Mouse (Mus musculus) liver, adult 2 months (tissue): Measurements from ENCODE around the gene Zmiz1. TPM values are rescaled to one million over a fixed set of nuclear protein-coding genes. Genes with fewer than 3 reads are reported as not detected.

ENCODE experiments used
- DNase-seq: peaks from one replicate; pipeline ENCODE4 v3.0.0-alpha.2; 2011; ENCODE audit warnings: low read depth, low spot score; ENCODE audit errors: extremely low read depth
- H3K27ac ChIP-seq: fragments of 200-500 bp; replicated peaks from 2 replicates; pipeline ENCODE4 v1.5.1; 2012; ENCODE audit warnings: low read depth, mild to moderate bottlenecking, control low read depth, inconsistent platforms, low read length; ENCODE audit not compliant: insufficient read depth
- H3K27me3 ChIP-seq: fragments of 200-500 bp; 2 replicates; pipeline ENCODE4 v1.6.1; 2012; ENCODE audit warnings: mild to moderate bottlenecking, moderate library complexity, low read length, inconsistent platforms; ENCODE audit not compliant: control insufficient read depth, insufficient read depth
- H3K36me3 ChIP-seq: fragments of 200-500 bp; 2 replicates; pipeline ENCODE4 v1.6.1; 2012; ENCODE audit warnings: low read length, inconsistent platforms; ENCODE audit not compliant: control insufficient read depth, insufficient read depth
- H3K4me1 ChIP-seq: fragments of 200-500 bp; 2 replicates; pipeline ENCODE4 v1.6.1; 2011; ENCODE audit warnings: low read length; ENCODE audit not compliant: control insufficient read depth, insufficient read depth
- H3K4me3 ChIP-seq: fragments of 200-500 bp; 2 replicates; pipeline ENCODE4 v1.5.1; 2011; ENCODE audit warnings: low read depth, mild to moderate bottlenecking, control low read depth, low read length, moderate library complexity; ENCODE audit not compliant: insufficient read depth
- H3K79me2 ChIP-seq: fragments of 200-500 bp; 2 replicates; pipeline ENCODE4 v1.6.1; 2012; ENCODE audit warnings: inconsistent platforms, mild to moderate bottlenecking, low read length, moderate library complexity; ENCODE audit not compliant: control insufficient read depth, insufficient read depth
- H3K9ac ChIP-seq: fragments of 200-500 bp; 2 replicates; pipeline ENCODE4 v1.6.1; 2012; ENCODE audit warnings: low read depth, mild to moderate bottlenecking, control low read depth, inconsistent platforms, low read length
- CTCF ChIP-seq: fragments of 200-500 bp; IDR thresholded peaks from 2 replicates; pipeline ENCODE4 v1.5.1; 2011; ENCODE audit warnings: low read depth, low read length, control low read depth
- POLR2A ChIP-seq: fragments of 200-500 bp; IDR thresholded peaks from 2 replicates; pipeline ENCODE4 v1.6.1; 2011; ENCODE audit warnings: low read length, control low read depth; ENCODE audit not compliant: insufficient read depth; ENCODE audit errors: extremely low read depth
- WGBS: fragments of 180-500 bp; shearing (Covaris S2); methylation state at CpG from one replicate; pipeline ENCODE4 v1.1.7; 2018; 5-methylcytosine and 5-hydroxymethylcytosine counted together
- polyA plus RNA-seq: library from polyadenylated mRNA; depleted of rRNA; stranded (reverse); fragments of >200 nt; gene quantifications from 2 replicates; pipeline ENCODE4 v1.2.3, GENCODE M21; 2012
- total RNA-seq: library from RNA; depleted of rRNA; stranded (reverse); fragments of >200 nt; gene quantifications from 2 replicates; pipeline ENCODE4 v1.2.3, GENCODE M21; 2014

Gene Zmiz1
- total and polyA plus RNA-seq, 2 experiments: 5.3 to 10.2 TPM

- WGBS: 27% methylated on average over 6 of the region's 6 CpGs
- Histone ChIP-seq H3K27me3 (no peaks in the 10 kb centered on the region), H3K9ac (0 out of 2 replicates have a peak overlapping the region, but pooled peaks have one; percentile 29), H3K4me1 (peaks cover 78% of the 10 kb centered on the region), H3K79me2 (peaks cover 89% of the 10 kb centered on the region), H3K36me3 (no peaks in the 10 kb centered on the region), H3K27ac (peak overlapping the region; percentile 57), H3K4me3 (no peak overlapping the region)
- DNase-seq: peak; percentile 67
- TF ChIP-seq POLR2A (no peak), CTCF (no peak)
These were observed 14.1 kb downstream of the Zmiz1 start for GRCm38 (mm10) chr14:25472981-25473649.

DNA sequence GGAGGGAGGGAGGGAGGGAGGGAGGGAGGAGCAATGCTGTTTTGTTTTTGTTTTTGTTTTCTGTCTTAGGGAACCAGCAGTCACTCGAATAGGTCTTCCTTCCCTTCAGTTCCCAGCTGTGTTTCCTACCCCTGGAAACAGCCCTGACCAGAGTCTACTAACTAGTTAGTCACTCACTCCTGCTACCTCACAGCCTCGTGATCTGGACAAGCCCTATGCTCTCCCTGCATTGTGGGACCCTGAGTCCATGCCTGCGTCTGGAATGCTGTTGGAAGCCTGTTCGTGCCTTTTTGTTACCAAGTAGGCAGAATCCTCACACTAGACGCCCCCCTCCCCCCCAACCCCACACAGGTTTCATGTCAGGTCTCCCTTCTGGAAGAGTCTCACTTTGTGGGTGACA lies 15.0 kb downstream of the Zmiz1 start:
- H3K27ac ChIP-seq: peak overlapping the region; percentile 49
- WGBS: 55% methylated on average over 5 of the region's 5 CpGs

DNA sequence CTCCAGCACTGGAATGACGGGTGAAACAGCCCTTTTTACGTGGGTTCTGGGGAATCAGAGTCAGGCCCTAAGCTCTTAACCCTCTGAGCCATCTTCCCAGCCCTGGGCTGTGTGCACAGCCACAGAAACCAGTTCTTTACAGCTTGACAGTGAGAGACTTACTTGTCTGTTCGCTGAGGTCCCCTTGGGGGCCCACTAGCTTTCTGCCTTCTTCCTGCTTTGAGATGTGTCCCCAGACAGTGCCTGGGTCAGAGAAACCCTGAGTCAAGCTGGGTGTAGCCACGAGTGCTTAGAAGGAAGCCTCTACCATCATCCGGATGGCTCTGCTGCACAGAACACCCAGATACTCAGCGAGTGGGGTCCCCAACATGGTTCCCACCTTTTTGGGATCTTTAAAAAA lies 15.7 kb downstream of the Zmiz1 start:
- Histone ChIP-seq H3K79me2 (peaks cover 89% of the 10 kb centered on the region), H3K36me3 (no peaks in the 10 kb centered on the region), H3K4me3 (no peak overlapping the region), H3K27me3 (no peaks in the 10 kb centered on the region), H3K9ac (no peak overlapping the region), H3K27ac (peak overlapping the region; percentile 35), H3K4me1 (peaks cover 78% of the 10 kb centered on the region)
- DNase-seq: no peak
- 59% methylated on average over 6 of the region's 6 CpGs for WGBS
- TF ChIP-seq POLR2A (no peak), CTCF (no peak)

More for the DNA sequence above, 15.0 kb downstream of the Zmiz1 start:
- Histone ChIP-seq H3K9ac (no peak overlapping the region), H3K27me3 (no peaks in the 10 kb centered on the region), H3K36me3 (no peaks in the 10 kb centered on the region), H3K79me2 (peaks cover 89% of the 10 kb centered on the region), H3K4me3 (no peak overlapping the region), H3K4me1 (peaks cover 77% of the 10 kb centered on the region)
- TF ChIP-seq POLR2A: no peak
- TF ChIP-seq CTCF: no peak
- DNase-seq: no peak

- peak overlapping the region; percentile 72 for H3K27ac ChIP-seq
- 41% methylated on average over 9 of the region's 9 CpGs for WGBS
These were observed 17.1 kb downstream of the Zmiz1 start for GRCm38 (mm10) chr14:25476048-25476447.

GRCm38 (mm10) chr14:25476453-25476852 lies 17.5 kb downstream of the Zmiz1 start:
- WGBS: 37% methylated on average over 3 of the region's 3 CpGs
- H3K27me3 ChIP-seq: no peaks in the 10 kb centered on the region

More at GRCm38 (mm10) chr14:25476048-25476447, 17.1 kb downstream of the Zmiz1 start:
- Histone ChIP-seq H3K36me3 (no peaks in the 10 kb centered on the region), H3K27me3 (no peaks in the 10 kb centered on the region), H3K9ac (peak overlapping the region; percentile 14), H3K79me2 (peaks cover 76% of the 10 kb centered on the region), H3K4me1 (peaks cover 86% of the 10 kb centered on the region), H3K4me3 (no peak overlapping the region)
- TF ChIP-seq POLR2A (no peak), CTCF (no peak)
- DNase-seq: no peak

GRCm38 (mm10) chr14:25477268-25477667 lies 18.3 kb downstream of the Zmiz1 start:
- Histone ChIP-seq H3K4me1 (peaks cover 85% of the 10 kb centered on the region), H3K9ac (peak overlapping the region; percentile 7; the same call in 1 of the 2 replicates), H3K27me3 (no peaks in the 10 kb centered on the region), H3K27ac (peak overlapping the region; percentile 77), H3K79me2 (peaks cover 71% of the 10 kb centered on the region), H3K4me3 (no peak overlapping the region), H3K36me3 (no peaks in the 10 kb centered on the region)
- TF ChIP-seq CTCF (no peak), POLR2A (no peak)
- peak; percentile 56 for DNase-seq
- 25% methylated on average over 7 of the region's 7 CpGs for WGBS

More at GRCm38 (mm10) chr14:25476453-25476852, 17.5 kb downstream of the Zmiz1 start:
- H3K4me3 ChIP-seq: no peak overlapping the region
- H3K9ac ChIP-seq: peak overlapping the region; percentile 37
- peaks cover 84% of the 10 kb centered on the region for H3K4me1 ChIP-seq
- DNase-seq: peak; percentile 93
- peak overlapping the region; percentile 77 for H3K27ac ChIP-seq
- peaks cover 72% of the 10 kb centered on the region for H3K79me2 ChIP-seq
- H3K36me3 ChIP-seq: no peaks in the 10 kb centered on the region
- TF ChIP-seq CTCF (no peak), POLR2A (no peak)
